Mouse (Mus musculus) lung, postnatal 0 days (tissue): ENCODE measurements at regions not wholly inside any gene's neighbourhood (a gene's known extent, or its start where the extent isn't known, plus 50 kb on each side); places are given as distances from the start of the nearest gene placed in this dataset.

Experiments
- CTCF ChIP-seq: IDR thresholded peaks from 2 replicates; pipeline ENCODE4 v1.5.1; 2016; ENCODE audit warnings: antibody characterized with exemption, mild to moderate bottlenecking
- EP300 ChIP-seq: IDR thresholded peaks from 2 replicates; pipeline ENCODE4 v1.6.1; 2016; ENCODE audit warnings: antibody characterized with exemption, mild to moderate bottlenecking, control low read depth

DNA sequence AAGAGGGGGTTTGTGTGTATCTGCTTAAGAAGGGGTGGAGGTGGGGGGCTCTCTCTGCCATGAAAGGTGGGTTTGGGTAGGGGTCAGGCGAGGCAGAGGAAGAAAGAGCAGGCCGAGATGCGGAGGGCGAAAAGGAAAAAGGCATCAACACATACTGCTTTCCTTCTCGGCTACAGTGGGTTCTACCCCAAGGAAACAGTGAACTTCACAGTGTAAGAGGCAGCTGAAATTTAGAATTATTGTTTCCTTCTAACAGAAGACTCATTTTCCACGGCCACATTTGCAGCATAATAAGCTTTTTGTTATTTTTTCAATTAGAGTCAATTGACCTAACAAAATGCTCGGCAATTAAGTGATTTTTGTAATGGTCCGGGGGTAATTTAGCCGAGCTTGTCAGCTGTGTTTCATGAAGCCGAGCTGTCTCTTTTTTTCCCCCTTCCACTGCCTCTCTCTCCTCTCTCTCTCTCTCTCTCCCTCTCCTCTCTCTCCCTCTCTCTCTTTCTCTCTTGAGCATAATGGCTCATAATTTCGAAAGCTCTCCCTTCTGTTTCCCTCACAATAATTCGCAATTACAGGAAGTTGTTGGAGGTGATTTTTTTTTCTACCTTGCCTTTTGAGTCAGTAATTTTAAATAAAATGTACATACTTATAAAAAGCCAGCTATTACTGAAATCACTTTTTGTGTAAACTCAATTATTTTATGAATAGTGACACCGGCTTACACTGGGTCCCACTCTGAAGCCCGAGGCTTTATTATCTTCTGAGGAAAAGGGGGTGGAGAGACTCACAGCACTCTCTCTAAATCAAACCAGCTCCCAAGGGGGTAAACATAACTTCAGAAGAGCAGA is 403.1 kb upstream of the 3110018I06Rik start:
- TF ChIP-seq CTCF (no peak), EP300 (no peak)
